Mouse (Mus musculus): Measurements from ENCODE around the gene Rgs7.

Gene Rgs7

DNA sequence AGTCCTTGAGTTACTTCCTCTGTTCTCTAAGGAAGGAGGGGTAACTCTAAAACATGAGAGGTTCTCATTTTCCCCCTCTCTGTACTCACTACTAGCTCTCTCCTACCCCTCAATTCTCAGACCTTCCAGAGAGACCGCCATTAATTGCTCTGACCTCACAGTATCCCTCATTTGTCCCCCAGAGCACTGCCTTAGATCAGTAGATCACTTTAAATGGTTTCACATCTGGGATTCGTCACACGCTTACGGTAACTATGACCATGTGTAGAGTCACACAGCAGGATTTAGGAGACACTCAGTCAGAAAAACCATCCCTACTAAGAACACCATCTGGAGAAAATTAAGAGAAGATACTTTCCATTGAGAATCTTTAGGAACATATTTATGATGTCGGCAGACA is 456.8 kb downstream of the Rgs7 start:
- DNase-seq (ENCODE audit: extremely low spot score, low read depth, low spot score) = no peak

DNA sequence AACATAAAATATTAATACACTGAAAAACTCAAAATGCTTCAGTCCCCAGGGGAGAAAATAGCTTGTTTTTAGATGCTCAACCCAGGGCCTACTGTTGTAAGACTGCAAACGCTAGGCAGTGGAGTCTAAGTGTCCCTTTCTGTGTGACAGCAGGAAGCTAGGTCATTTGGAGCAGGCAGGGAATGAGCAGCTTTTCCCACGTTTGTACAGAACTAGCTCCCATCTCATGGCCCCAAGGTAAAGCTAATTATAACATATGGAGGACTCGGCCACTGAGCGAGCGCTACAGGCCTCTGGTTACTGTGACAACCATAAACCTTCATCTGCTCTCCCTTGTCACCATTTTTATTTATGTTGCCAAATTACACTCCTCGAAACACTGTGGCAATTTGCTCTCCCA is 460.3 kb downstream of the Rgs7 start:
- DNase-seq (ENCODE audit: extremely low spot score, low read depth, low spot score) = no peak

DNA sequence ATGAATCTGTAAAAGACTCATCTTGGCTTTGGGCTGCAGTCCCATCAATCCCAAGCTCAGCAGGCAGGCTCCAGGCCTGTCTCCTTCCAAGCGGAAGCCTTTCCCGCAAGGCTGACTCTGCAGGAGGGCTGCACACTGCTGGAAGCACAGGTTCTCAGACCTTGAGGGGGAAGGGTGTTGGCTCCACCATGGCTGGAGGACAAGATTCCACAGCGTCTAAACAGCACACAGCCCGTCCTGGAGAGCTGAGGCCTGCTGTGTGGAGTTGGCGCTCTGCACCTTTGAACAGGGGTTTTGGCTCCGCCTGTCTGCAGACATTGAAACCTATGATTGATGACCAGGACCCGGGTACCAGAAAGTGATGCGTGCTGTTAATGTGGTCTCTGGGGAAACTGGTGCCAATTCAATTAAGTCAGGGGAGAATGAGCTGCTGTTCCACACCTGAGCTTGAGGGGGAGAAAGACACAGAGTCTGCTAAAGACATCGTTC is 463.5 kb downstream of the Rgs7 start:
- DNase-seq (ENCODE audit: extremely low spot score, low read depth, low spot score) = no peak

DNA sequence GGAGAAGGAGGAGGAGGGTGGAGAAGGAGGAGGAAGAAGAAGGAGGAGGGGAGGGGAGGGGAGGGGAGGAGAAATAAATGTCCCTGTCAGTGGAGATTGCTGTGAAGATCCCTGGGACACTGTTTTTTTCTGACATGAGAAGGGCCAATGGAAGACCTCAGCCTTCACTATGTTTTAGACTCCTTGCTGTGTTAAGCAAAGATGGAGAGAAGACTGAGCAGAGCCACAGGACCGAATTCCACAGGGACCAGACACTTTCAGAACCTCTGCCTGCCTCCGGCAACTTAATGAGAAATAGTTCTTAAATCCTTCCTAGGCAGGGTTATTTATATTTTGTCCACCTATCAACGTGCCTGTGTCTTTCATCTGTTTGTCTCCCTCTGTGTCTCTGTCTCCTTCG is 464.0 kb downstream of the Rgs7 start:
- no peak for DNase-seq (ENCODE audit: extremely low spot score, low read depth, low spot score)

DNA sequence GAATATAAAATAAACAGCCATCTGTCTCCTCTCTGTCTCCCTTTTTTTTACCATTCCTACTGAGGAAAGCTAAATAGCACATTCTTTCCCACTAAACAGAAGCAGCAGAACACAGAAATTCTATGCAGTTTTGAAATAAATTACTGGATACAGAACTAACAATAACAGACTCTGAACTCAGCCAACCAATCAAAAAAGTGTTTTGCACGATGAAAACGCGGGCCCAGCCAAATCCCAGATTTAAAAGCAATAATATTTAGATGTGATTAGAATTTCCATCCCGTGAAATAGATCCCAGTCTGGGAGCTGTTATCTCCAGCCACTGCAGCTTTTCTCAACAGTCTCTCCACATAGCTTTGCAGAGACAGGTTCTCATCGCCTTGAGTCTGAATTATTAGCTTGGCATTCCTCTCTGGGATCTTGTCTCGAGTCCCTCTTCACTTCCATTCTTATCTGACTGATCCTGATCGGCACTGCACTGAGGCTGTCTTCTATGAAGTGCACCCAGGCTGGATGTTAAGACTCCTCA is 466.5 kb downstream of the Rgs7 start:
- no peak for DNase-seq (ENCODE audit: extremely low spot score, low read depth, low spot score)

DNA sequence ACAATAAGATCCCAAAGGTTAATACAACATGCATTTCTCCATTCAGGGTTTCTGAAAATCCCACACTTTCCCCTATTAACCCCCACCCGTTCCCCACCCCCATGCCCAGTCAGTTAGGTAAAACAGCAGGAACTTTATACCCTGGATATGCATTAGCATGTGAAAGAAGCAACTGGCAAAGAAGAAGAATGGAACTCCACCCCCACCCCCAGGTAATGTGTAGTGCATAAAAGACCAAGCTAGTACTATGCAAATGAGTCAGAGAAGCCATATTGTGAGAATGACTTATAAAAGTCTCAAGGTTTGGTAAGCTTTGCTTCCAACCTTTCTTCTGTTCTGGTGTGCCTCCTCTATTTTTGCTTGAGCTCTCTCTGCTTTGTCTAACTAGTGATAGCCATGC is 468.2 kb downstream of the Rgs7 start:
- no peak for DNase-seq (ENCODE audit: extremely low spot score, low read depth, low spot score)

Measured in hindlimb bud, embryonic 11.5 days (tissue).